Mouse (Mus musculus): ENCODE measurements around the gene Psrc1.

Gene Psrc1

DNA sequence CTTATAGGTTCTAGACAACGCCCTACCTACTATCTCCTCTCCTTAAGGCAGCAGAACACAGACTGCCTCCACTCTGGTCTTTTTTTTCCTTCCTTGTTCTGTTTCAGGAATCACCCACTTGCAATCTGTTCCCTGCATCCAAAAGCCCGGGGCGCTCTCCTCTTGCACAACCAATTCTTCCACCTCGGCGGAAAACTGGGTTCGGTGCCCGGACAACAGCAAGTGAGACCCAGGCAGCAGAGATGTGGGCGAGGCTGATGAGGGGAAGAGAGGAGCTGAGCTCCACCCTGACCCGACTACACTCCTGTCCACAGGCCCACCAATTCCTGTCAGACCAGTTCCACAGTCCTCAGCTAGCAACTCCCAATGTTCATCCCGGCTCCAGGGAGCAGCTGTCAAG, 2.5 kb downstream of the Psrc1 start:
- DNase-seq (ENCODE audit: low spot score): peak; percentile 52

DNA sequence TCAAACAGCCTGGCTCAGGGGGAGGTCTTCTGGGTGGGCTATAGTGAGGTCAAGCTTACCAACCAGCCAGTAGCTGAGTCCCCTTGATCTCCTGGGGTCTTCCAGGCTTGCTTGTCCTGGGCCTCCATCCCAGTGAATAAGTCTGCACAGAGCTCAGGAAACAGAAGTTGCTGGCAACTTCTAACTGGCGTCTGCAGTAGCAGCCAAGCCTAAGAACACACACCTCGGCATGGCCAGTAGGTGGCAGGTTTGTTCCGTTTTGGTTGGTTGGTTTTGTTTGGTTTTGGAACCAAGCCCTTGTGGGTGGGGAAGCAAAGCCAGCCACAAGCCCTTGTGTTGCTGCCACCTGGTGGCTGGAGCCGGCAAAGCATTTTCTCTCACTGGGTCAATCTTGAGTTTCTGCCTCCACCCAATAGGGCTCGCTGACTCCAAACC, 5.5 kb downstream of the Psrc1 start:
- peak; percentile 96 for DNase-seq (ENCODE audit: low spot score)

DNA sequence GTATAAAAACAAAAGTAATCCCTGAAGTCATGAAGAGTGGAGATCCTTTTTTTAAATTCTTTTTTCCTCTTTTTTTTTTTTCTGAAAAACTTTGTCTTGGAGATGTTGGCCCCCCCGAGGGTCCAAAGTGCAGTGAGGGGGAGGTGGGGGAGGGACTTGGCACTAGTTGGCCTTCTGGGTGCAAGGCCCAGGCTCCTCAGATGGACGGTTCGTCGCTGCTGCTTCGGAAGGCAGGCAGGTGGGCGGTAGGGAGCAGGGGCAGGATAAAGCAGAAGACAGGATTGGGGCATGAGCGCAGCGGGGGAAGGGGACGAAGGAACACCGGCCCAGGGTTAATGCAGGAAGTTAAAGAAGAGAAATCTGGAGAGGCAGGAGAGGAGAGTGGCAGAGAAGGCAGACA, 8.7 kb downstream of the Psrc1 start:
- DNase-seq (ENCODE audit: low spot score): no peak

DNA sequence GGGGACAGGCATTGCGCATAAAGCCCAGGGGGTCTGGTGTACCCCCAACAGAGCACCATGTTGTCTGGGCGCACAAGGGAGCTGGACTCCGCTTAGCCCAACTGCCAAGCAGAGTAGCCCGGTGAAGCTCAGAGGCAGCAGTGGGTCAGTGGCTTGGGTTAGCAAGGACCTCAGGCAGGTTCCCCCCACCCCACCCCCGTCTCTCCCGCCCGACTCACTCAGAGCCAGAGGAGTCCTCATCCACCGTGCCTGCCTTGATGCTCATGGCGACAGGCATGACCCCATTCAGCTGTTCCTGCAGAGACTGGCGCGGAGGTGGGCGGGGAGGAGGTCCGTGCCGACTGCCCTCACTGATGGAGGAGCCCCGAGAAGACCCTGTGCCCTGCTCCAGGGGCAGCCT, 9.2 kb downstream of the Psrc1 start:
- DNase-seq (ENCODE audit: low spot score): no peak

DNA sequence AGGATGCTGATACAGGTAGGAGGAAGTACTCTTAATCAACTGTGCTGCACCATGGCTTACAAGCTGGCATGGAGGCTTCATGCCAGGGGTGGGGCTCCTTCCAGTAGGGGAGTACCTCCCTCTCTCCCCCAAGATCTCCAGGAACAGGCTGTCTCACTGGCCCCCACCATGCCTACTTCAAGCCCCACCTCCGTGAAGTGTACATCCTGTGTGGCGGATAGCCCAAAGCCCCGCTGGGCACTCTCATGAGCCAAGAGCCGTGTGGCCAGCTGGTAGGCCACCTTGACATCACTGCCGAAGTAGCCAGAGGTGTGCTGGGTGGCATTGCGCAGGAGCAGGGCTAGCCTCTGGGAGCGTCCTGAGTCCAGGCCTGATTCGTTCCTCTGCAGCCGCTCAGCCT, 14.6 kb downstream of the Psrc1 start:
- DNase-seq (ENCODE audit: low spot score): no peak

DNA sequence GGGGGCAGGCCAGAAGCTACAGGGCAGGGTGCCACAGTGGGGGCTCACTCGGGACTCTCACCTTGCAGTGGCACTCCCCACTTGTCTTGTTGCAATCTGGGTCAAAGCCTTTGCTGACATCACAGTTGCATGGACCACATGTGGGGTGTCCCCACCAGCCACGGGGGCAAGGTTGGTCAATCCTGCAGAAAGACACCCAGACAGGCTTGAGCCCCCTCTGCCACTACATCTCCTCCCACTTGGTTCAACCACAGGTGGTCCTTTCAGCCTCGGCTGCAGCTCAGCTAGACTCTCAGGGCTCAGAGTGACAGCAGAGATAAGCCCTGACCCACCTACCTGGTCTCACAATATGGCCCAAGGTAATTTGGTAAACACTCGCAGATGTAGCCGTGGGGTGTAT, 16.8 kb downstream of the Psrc1 start:
- DNase-seq (ENCODE audit: low spot score): no peak

DNA sequence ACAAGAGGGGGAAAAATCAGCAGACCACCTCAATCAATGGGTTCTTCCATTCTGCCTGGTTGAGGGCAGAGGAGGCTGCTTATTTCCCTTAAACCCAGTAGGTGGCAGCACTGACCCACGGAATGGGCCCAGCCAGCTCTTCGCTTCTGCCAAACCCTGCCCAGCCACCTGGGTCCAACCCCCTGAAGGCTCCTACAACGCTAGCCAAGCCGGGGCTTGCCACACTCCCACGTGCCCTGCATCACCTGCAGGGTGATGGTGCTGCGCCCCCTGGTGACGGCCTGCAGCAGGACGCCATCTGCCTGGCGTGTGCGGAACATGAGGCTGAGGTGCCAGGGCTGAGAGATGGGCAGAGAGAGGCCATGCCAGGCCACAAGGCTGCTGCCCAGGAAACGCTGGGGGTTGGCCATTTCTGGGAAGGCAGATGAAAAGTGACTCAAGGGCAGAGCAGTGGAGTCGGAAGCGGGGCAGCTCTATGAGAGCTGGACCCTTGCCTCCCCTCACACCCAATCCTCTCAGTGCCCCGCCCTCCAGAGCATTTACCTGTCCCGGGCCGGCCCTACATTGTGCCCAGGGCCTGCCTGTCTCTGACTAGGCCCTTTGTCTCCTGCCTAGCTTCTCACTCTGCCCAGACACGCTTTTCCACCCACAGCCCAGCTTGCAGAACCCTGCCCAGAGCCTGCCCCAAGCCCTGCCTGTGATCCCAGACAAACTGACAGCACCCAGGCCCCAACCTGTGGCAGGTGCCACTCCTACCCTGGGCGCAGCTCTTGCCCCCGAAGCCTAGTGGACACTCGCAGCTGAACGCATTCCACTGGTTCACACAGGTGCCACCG, 18.3 kb downstream of the Psrc1 start:
- no peak for DNase-seq (ENCODE audit: low spot score)

DNA sequence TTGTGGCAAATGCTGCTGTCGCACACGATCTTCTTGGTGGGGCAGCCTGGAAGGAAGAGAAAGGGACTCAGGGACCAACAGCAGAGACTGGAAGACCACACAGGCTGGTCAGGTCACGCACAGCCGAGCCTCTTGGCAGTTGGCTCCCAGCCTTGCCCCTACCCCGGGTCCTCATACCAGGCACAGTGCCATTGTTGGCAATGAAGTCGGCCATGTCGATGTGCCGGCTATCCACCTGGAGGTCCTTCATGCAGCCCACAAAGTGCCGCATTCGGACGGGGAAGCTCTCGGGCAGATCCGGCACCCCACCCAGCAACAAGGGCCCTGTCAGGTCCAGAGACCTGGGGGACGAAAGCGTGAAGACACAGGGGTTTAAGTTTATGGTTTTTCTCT, 18.9 kb downstream of the Psrc1 start:
- no peak for DNase-seq (ENCODE audit: low spot score)

DNA sequence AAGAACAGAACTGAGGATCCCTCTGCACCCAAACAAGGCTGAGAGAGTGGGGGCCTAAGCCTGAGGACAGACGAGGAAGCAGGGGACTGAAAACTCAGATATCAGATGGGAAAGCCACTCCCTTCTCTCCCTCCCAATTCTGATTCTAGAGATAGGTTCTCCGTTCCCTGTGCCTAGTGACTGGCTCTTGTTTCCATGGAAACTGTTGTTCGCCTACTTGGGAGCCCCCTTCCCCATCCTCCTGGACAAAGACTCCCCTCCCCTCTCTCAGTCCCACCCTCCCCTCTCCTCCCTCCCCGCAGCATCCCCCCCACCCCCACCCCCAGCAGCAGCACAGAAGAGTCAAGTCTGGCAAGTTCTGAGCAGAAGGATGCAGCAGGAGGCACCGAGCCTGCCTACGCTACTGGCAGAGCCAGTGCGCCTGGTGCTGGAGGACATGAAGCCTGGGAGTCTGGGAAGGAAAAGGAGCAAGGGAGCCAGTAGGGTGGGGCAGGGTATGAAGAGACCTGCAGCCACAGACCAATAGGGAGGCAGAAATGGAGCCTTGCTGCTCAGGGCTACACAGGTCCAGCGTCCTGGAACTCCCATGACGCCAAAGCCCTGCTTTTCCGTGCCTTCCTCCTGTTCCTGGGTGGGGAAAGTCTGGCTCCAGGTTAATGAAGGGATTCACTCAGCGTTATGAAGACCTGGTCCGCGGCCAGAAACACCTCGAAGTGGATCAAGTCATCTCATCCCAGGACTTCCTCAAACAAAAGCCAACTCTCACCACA, 22.1 kb downstream of the Psrc1 start:
- no peak for DNase-seq (ENCODE audit: low spot score)

DNA sequence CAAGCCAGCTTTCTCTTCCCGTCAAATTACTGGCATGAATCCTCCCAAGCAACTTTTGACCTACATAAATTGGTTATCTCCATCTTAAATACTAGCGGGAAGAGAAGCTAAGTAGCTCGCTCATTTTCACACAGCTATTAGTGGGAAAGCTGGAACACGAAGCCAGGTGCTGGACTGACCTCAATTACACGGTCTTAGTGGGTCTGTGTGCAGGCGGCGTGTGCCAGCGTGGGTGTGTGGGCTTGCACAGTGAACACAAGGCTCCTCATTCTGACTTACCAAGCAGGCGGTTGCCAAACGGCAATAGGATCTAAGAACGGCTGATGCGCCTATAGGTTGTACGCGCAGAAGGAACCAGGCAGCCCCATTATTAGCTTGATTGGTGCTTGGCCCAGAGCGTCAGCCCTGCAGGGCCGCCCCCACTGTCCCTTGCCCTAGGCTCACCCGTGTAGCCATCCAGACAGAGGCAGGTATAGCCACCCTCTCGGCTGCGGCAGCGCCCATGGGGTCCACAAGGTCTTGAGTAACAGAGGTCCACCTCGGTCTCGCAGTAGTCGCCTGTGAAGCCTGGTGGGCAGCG, 22.8 kb downstream of the Psrc1 start:
- no peak for DNase-seq (ENCODE audit: low spot score)

DNA sequence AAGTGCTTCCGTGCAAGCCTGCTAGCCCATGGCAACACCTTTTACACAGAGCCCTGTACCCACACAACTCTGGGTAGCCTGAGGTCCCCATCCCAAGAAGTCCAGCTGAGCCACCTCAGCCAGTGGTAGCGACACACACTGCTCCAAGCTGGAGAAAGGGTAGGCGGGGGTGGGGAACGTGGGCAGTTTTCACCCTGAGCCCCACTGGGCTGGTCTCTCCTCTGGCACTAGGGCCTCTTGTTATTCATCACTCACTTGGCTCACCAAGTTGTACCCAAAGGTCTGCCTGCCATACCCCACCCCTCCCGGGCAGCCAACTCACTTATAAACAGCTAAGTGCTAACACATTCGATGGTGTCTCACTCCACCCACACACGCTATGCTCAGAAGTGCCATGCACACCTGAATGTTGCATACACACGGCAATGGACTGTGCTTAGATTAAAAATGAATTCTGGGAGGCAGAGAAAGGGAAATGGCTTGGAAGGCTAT, 24.9 kb downstream of the Psrc1 start:
- DNase-seq (ENCODE audit: low spot score): no peak

DNA sequence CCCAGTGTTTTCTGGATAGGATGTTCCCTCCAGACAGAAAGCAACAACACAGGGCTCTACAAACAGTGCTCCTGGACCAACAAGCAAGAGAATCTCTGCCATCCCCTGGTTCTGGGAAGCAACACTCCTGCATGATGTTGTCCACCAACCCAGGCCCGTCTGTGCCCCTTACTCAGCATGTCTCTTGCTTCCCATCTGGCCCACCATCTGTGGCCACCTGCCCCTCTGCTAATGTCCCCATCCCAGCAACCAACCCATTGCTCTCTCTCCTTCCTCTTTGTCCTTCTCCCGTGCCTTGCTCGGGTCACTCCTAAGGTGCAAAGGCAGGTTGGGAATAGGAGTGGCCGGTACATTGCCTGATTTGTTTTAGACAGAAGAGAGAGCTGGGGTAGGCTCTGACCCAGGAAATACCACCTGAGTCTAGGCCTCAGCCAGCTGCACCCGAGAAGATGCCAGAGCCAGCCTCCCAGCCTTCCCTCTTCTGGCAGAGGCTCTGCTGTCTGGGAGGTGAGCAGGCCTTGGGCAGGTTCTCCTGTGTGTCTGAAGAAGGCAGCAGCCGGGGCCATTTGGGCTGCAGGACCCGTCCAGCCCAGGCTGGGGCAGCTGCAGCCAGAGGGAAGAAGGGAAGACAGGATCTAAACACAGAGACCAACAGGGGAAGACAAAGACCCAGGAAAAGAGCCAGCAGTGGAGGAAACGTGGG, 26.2 kb downstream of the Psrc1 start:
- DNase-seq (ENCODE audit: low spot score): no peak

DNA sequence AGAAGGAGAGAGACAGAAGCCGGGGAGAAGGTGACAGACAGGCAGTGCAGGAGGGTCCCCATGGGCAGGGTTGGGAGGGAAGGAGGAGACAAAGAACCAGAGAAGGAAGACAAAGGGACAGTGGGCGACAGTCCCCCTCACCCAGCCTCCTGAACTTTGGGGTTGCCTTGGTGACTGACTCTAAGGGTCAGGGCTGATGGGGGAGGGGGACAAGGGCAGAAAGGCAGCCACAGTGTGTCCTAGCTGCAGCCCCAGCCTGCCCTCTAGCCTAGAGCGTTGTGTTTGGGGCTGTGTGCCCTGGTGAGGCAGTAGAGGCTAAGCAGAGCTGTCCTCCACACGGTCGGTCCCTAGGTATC, 26.7 kb downstream of the Psrc1 start:
- no peak for DNase-seq (ENCODE audit: low spot score)

DNA sequence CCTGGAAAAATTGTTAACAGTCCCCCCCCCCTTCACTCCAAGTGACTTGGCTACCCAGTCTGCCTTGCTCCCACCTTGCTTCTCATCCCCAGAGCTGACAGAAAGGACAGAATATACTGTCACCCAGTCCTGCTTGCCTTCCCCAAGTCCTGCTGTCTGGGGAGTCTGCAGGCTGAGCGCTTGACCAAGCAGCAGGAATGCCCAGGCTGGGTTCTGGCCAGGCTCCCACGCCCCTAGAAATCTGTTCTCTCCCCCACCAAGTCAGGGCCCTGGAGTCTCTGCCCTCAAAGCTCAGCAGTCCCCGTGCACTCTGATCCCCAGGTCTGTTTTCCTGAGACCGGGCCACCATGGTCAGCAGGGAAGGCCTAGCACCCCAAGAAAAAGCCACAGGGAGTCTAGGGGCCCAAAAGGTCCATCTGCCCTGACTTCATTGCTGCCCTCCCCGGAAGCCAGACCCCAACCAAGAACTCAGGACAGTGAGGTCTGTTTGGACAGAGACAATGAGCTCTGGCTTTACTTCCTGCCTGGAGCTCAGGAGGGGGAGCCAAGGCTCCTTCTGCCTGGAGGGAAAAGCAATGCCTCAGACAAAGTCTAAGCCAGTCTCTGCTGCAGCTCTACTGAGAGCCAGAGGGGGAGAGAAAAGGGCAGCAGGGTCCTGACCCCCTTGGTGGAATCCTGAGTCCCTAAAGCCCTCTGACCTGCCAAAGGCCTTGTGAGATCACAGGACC, 27.6 kb downstream of the Psrc1 start:
- no peak for DNase-seq (ENCODE audit: low spot score)

DNA sequence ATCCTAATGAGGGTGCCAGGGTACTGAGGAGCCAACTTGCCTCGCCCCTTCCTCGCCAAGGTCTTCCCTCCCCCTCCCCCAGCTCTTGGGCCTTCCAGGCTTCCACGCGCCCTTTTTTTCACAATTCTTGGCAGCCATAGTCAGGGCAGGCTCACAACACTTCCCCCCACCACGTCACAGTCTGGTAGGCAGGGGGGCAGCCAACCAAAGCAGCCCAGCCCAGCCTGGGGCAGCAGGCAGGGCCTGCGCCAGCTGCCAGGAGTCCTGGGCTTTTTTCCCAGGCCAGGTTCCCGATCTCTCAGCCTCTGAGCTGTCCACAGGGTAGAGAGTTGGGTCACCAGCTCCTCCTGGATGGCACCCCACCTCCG, 28.1 kb downstream of the Psrc1 start:
- no peak for DNase-seq (ENCODE audit: low spot score)

DNA sequence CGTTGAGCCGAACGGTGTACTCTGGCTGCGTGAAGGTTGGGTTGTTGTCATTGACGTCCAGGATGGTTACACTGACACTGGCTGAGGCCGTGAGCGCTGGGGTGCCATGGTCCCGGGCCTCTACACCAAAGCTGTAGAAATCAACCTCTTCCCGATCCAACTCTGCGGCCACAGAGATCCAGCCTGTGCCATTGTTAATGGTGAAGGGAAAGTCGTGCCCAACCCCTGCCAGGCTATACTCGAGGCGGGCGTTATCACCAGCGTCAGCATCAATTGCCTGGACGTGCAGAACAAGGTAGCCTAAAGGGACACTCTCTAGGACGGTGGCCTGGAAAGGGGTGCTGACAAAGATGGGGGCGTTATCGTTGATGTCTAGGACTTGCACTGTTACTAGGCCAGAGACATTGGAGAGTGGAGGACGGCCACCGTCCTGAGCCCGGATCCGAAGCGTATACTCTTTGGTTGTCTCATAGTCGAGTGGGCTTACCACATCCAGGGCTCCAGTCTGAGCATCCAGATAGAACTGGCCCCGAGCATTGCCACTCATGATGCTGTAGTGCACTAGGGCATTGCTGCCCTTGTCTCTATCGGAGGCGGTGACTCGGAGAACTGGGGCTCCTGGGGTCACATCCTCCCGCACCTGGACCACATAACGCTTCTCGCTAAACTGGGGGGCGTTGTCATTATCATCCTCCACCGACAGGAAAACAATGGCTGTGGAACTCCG, 30.2 kb downstream of the Psrc1 start:
- no peak for DNase-seq (ENCODE audit: low spot score)

DNA sequence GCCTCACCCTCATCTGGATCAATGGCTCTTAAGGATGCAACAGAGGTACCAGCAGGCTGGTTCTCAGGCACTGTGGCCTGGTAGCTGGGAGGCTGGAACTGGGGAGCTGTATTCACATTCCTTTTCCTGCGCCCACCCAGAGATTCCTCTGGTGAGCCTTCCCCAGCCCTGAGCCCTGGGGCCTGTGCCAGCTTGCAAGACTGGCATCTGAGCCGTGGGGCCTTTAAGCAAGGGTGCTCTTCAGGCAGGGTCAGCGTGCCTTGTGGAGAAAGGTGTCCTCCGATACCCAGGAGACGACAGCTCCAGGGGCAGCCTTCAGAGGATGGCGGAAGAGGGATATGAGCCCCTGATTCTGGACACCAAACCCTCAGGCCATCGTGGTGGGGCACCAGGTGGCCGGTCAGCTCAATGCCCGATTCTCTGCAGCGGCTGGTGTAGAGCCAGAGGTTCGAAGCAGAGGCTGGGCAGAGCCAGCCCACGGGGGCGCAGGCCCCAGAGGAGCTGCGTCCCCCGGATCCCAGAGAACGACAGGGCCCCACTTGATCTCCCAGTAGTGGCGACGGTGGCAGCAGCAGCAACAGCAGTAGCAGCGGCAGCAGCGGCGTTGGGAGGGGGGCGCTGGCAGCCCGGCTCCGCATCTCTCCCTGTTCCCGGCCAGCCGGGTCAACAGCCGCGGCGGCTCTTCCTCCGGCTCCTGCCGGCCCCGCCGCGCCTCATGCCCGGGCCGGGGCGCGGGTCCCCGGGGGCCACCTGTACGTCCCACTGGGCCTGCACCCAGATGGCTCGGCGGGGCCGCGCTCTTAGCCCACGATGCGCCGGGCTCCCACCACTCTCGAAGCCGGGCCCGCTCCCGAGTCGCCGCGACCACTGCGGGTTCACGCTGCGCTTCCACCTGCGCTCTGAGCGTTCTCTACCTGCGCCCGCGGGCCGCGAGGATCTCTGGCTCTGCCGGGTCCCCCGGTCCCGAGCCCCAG, 31.5 kb downstream of the Psrc1 start, which contains the start of gene Celsr2:
Celsr2 (minus strand) TSS at position 696 of the 974 bp plus-strand sequence.
- no peak for DNase-seq (ENCODE audit: low spot score)

DNA sequence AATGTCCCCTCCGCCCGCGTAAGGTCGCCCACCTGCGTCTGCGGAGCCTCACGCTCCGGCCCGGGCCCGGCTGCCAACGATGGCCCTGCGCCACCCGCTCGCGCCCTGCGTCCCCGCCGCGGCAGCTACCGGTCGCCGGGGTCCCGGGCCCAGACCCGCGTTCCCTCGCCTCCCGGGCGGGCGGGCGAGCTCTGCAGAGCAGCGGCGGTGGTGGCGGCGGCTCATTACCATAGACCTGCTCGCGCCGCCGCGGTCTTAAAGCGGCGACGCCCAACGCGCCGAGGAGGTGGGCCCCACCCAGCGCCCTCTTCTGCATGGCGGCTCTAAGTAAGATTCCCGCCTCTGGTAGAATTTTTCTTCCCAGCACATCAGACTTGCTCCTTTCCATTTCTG, 32.2 kb downstream of the Psrc1 start:
- no peak for DNase-seq (ENCODE audit: low spot score)

DNA sequence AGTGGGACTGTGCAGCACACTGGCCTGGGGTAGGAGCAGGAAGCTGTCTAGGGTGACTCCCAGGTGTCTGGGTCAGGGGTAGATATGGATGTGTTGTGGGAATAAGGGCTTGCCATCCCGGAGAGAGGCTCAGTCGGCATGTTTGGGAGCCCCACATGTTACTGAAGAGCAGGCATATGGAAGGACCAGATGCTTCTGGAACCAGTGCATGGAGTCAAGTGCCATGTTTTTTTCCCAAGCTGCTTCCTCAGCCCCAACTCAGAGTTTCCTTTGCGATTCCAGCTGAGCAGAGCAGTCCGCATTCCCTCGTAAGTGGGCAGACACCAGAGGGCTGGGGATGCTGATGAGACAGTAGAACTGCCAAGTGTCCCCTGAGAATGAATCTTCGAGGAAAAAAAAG, 39.4 kb downstream of the Psrc1 start:
- DNase-seq (ENCODE audit: low spot score): no peak

All from layer of hippocampus, adult 9-10 months (tissue).